Mouse (Mus musculus): Measurements from ENCODE around the gene Spats2. TPM values are rescaled to one million over a fixed set of nuclear protein-coding genes. Genes with fewer than 3 reads are reported as not detected.

Gene Spats2
- total RNA-seq, 2 experiments from 2014 or later: 29.2 to 30.9 TPM

- H3K4me3 ChIP-seq: no peak overlapping the region
- no peak for TF ChIP-seq CTCF (conservative IDR thresholded peaks at IDR 0.05)
- no peak for DNase-seq (ENCODE audit: low spot score in 2 of 2)
- H3K27ac ChIP-seq: no peak overlapping the region
Measured at GRCm38 (mm10) chr15:99089069-99089468, 36.6 kb upstream of the Spats2 start.

GRCm38 (mm10) chr15:99092870-99093269 lies 32.8 kb upstream of the Spats2 start, which contains the start of gene Dnajc22:
Gene Dnajc22, plus strand, starts transcription at chr15:99093170.
- no peak within 1 kb of the TSS for H3K27ac ChIP-seq
- DNase-seq (ENCODE audit: low spot score in 2 of 2): no peak
- H3K4me3 ChIP-seq: peak within 1 kb of the TSS; percentile 56
- no peak for TF ChIP-seq CTCF (conservative IDR thresholded peaks at IDR 0.05)

- H3K4me3 ChIP-seq: peak overlapping the region; percentile 56
- no peak overlapping the region for H3K27ac ChIP-seq
- no peak for DNase-seq (ENCODE audit: low spot score in 2 of 2)
- TF ChIP-seq CTCF (conservative IDR thresholded peaks at IDR 0.05): peak; percentile 66
Measured at GRCm38 (mm10) chr15:99093291-99094258, 32.1 kb upstream of the Spats2 start.

GRCm38 (mm10) chr15:99094631-99095270 lies 31.0 kb upstream of the Spats2 start:
- Histone ChIP-seq H3K27ac (no peak overlapping the region), H3K4me3 (no peak overlapping the region)
- DNase-seq (ENCODE audit: low spot score in 2 of 2): no peak
- TF ChIP-seq CTCF (conservative IDR thresholded peaks at IDR 0.05): peak; percentile 17; the same call in 1 of the 2 replicates

GRCm38 (mm10) chr15:99095356-99095755 lies 30.4 kb upstream of the Spats2 start:
- H3K27ac ChIP-seq: no peak overlapping the region
- no peak for DNase-seq (ENCODE audit: low spot score in 2 of 2)
- TF ChIP-seq CTCF (conservative IDR thresholded peaks at IDR 0.05): no peak
- H3K4me3 ChIP-seq: no peak overlapping the region

- DNase-seq (ENCODE audit: low spot score in 2 of 2): no peak
- no peak for TF ChIP-seq CTCF (conservative IDR thresholded peaks at IDR 0.05)
- H3K4me3 ChIP-seq: peak overlapping the region; percentile 42; the same call in 1 of the 2 replicates
- H3K27ac ChIP-seq: no peak overlapping the region
Measured at GRCm38 (mm10) chr15:99096061-99096793, 29.5 kb upstream of the Spats2 start.

- Histone ChIP-seq H3K4me3 (peak overlapping the region; percentile 42), H3K27ac (no peak overlapping the region)
- TF ChIP-seq CTCF (conservative IDR thresholded peaks at IDR 0.05): no peak
- no peak for DNase-seq (ENCODE audit: low spot score in 2 of 2)
Measured at GRCm38 (mm10) chr15:99096831-99097500, 28.8 kb upstream of the Spats2 start.

- Histone ChIP-seq H3K4me3 (peak overlapping the region; percentile 43), H3K27ac (no peak overlapping the region)
- TF ChIP-seq CTCF (conservative IDR thresholded peaks at IDR 0.05): no peak
- no peak for DNase-seq (ENCODE audit: low spot score in 2 of 2)
Measured at GRCm38 (mm10) chr15:99097840-99098492, 27.8 kb upstream of the Spats2 start.

GRCm38 (mm10) chr15:99098493-99098861 lies 27.2 kb upstream of the Spats2 start:
- Histone ChIP-seq H3K27ac (no peak overlapping the region), H3K4me3 (peak overlapping the region; percentile 43; the same call in 1 of the 2 replicates)
- DNase-seq (ENCODE audit: low spot score in 2 of 2): no peak
- no peak for TF ChIP-seq CTCF (conservative IDR thresholded peaks at IDR 0.05)

GRCm38 (mm10) chr15:99099139-99099556 lies 26.6 kb upstream of the Spats2 start:
- H3K27ac ChIP-seq: no peak overlapping the region
- peak; percentile 92 for TF ChIP-seq CTCF (conservative IDR thresholded peaks at IDR 0.05)
- H3K4me3 ChIP-seq: no peak overlapping the region
- DNase-seq (ENCODE audit: low spot score in 2 of 2): peak; percentile 28 to 53

- no peak overlapping the region for H3K4me3 ChIP-seq
- TF ChIP-seq CTCF (conservative IDR thresholded peaks at IDR 0.05): peak; percentile 47
- DNase-seq (ENCODE audit: low spot score in 2 of 2): no peak
- H3K27ac ChIP-seq: no peak overlapping the region
Measured at GRCm38 (mm10) chr15:99099984-99100383, 25.7 kb upstream of the Spats2 start.

GRCm38 (mm10) chr15:99105238-99105637 lies 20.5 kb upstream of the Spats2 start:
- H3K27ac ChIP-seq: no peak overlapping the region
- no peak for TF ChIP-seq CTCF (conservative IDR thresholded peaks at IDR 0.05)
- no peak for DNase-seq (ENCODE audit: low spot score in 2 of 2)
- no peak overlapping the region for H3K4me3 ChIP-seq
